Mouse (Mus musculus) lung, embryonic 14.5 days (tissue): ENCODE measurements around the gene Dot1l. TPM values are rescaled to one million over a fixed set of nuclear protein-coding genes. Genes with fewer than 3 reads are reported as not detected.

Experiments used
- ATAC-seq: fragments of 200-750 bp; cut with Nextera tagmentation; 2 replicates; pipeline ENCODE4 v1.8.0; 2017; ENCODE audit warnings: mild to moderate bottlenecking, moderate TSS enrichment, moderate library complexity; ENCODE audit not compliant: insufficient read depth
- DNase-seq: peaks from one replicate; pipeline ENCODE4 v3.0.0-alpha.2; 2015
- H3K27ac ChIP-seq: fragments of 300-500 bp; sonication (generic); 2 replicates; pipeline ENCODE4 v1.5.1; 2014; ENCODE audit warnings: low read depth, mild to moderate bottlenecking, moderate library complexity
- H3K27me3 ChIP-seq: fragments of 300-500 bp; sonication (generic); 2 replicates; pipeline ENCODE4 v1.6.1; 2014; ENCODE audit warnings: low read length, control low read depth; ENCODE audit not compliant: insufficient read depth
- H3K36me3 ChIP-seq: fragments of 300-500 bp; sonication (generic); 2 replicates; pipeline ENCODE4 v1.6.1; 2014; ENCODE audit warnings: control low read depth; ENCODE audit not compliant: insufficient read depth
- H3K4me1 ChIP-seq: fragments of 300-500 bp; sonication (generic); 2 replicates; pipeline ENCODE4 v1.6.1; 2014; ENCODE audit warnings: antibody characterized with exemption, control low read depth; ENCODE audit not compliant: insufficient read depth
- H3K4me2 ChIP-seq: fragments of 300-500 bp; sonication (generic); 2 replicates; pipeline ENCODE4 v1.6.1; 2014; ENCODE audit warnings: mild to moderate bottlenecking
- H3K4me3 ChIP-seq: fragments of 300-500 bp; sonication (generic); 2 replicates; pipeline ENCODE4 v1.5.1; 2014; ENCODE audit warnings: low read depth, low read length
- H3K9ac ChIP-seq: fragments of 300-500 bp; sonication (generic); 2 replicates; pipeline ENCODE4 v1.6.1; 2014
- H3K9me3 ChIP-seq: fragments of 300-500 bp; sonication (generic); 2 replicates; pipeline ENCODE4 v1.6.1; 2016; ENCODE audit warnings: low read depth, low read length, control low read depth
- CTCF ChIP-seq: IDR thresholded peaks from 2 replicates; pipeline ENCODE4 v1.5.1; 2016; ENCODE audit warnings: antibody characterized with exemption, low read depth
- WGBS: fragments of 180-500 bp; shearing (Covaris S2); extraction: QIAGEN DNeasy Blood & Tissue Kit; methylation state at CpG from one replicate; pipeline ENCODE4 v1.1.7; 2014; 5-methylcytosine and 5-hydroxymethylcytosine counted together
- polyA plus RNA-seq: library from polyadenylated mRNA; unstranded; fragments of >200 nt; fragmentation: Nextera tagmentation; extraction: Ambion mirVana; gene quantifications from 2 replicates; pipeline ENCODE4 v1.2.1, GENCODE M21; 2014

Dot1l gene
- polyA plus RNA-seq, 1 experiment from 2014 or later, result 29.1 TPM

DNA sequence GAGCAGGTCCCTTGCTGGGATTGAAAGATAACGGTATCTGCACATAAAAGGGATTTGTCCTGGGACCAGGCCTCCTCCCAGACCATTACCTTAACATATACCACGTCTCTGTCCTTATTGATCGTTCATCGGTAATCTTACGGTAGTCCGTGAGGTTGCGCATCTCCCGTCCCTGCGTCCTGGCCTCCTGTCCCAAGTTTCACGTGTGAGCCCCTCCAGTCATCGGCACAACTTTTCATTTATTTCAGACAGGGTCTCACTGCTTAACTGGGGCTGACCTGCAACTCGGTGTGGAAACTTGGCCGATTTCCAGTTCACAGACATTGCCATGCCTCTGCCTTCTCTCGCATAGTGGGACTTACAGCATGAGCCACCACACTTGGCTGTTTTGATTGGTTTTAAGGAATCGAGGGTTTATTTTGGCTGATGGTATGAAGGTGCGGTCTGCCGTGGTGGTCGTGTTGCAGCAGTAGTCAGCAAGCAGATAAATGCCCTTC, 44.1 kb downstream of the Dot1l start:
- Histone ChIP-seq H3K36me3 (peaks cover 62% of the 10 kb centered on the region), H3K4me3 (peak overlapping the region; percentile 93), H3K27me3 (no peaks in the 10 kb centered on the region), H3K4me2 (peak overlapping the region; percentile 84), H3K9ac (peak overlapping the region; percentile 99), H3K9me3 (no peaks in the 10 kb centered on the region), H3K4me1 (peaks cover 12% of the 10 kb centered on the region; the same call in 1 of the 2 replicates), H3K27ac (peak overlapping the region; percentile 97)
- ATAC-seq (no peak), DNase-seq (peak; percentile 57)
- 1% methylated on average over 18 of the region's 18 CpGs for WGBS
- TF ChIP-seq CTCF, result no peak

DNA sequence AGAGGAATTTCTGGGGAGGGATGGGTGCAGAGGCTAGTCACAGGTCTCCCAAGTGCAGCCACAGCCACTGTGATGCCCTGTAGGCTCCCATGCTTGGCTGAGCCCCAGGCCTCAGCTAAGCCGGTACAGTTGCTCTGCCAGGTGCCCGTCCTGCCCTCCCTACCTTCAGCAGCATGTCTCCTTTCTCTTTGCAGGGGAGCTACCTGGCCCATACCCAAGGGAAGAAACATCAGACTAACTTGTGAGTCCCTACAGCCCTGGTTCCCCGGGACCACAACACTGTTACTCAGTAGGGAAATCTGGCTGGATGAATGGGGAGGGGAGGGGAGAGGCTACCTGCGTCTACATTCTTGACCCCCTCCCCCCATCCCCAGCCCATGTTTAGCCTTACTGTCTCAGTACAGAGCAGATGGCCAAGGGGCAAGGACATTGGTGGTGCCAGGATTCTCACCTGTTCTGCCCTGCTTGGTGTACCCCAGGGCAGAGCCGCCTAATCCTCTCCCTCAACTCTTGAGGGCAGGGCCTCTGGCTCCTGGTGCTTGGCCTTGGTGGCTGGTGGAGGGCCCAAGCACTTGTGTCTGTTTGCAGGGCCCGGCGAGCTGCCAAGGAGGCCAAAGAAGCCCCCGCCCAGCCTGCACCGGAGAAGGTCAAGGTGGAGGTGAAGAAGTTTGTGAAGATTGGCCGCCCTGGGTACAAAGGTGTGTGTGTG, 47.4 kb downstream of the Dot1l start:
- Histone ChIP-seq H3K27me3 (peaks cover 4% of the 10 kb centered on the region; the same call in 1 of the 2 replicates), H3K36me3 (peaks cover 49% of the 10 kb centered on the region), H3K4me3 (no peak overlapping the region), H3K9ac (no peak overlapping the region), H3K9me3 (no peaks in the 10 kb centered on the region), H3K4me1 (peaks cover 12% of the 10 kb centered on the region), H3K4me2 (no peak overlapping the region), H3K27ac (no peak overlapping the region)
- WGBS, result 82% methylated on average over 10 of the region's 10 CpGs
- no peak for TF ChIP-seq CTCF
- no peak for DNase-seq
- no peak for ATAC-seq

DNA sequence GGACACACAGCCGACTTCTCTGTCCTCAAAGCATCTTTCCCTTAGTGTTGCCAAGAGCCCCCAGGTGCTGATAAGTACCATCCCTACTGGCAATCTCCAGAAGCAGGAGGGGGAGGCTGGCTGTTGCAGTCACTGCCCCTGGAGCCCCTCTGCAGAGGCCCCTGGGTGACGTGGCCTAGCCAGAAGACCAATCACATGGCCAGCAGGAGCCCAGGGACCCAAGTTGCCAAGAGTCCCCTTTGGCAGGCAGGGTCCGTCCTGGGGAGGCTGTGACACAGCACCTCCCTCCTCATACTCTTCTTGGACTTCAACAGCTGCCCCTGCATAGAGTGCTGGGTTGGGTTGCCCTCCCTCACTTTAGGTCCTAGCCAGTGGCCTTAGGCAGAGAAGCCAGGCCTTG, 48.0 kb downstream of the Dot1l start:
- Histone ChIP-seq H3K27me3 (peaks cover 4% of the 10 kb centered on the region; the same call in 1 of the 2 replicates), H3K4me2 (no peak overlapping the region), H3K9ac (no peak overlapping the region), H3K36me3 (peaks cover 49% of the 10 kb centered on the region), H3K4me1 (peaks cover 16% of the 10 kb centered on the region), H3K9me3 (no peaks in the 10 kb centered on the region), H3K27ac (no peak overlapping the region), H3K4me3 (no peak overlapping the region)
- TF ChIP-seq CTCF, result no peak
- WGBS, result 86% methylated on average over 3 of the region's 3 CpGs
- ATAC-seq, result no peak
- DNase-seq, result no peak

- H3K9me3 ChIP-seq, result no peaks in the 10 kb centered on the region
- no peak for ATAC-seq
- no peak overlapping the region for H3K9ac ChIP-seq
- no peak overlapping the region for H3K4me3 ChIP-seq
- no peak for TF ChIP-seq CTCF
- peaks cover 4% of the 10 kb centered on the region; the same call in 1 of the 2 replicates for H3K27me3 ChIP-seq
- H3K27ac ChIP-seq, result no peak overlapping the region
- peaks cover 49% of the 10 kb centered on the region for H3K36me3 ChIP-seq
- WGBS, result 95% methylated on average over 2 of the region's 2 CpGs
- no peak for DNase-seq
- H3K4me2 ChIP-seq, result no peak overlapping the region
- H3K4me1 ChIP-seq, result peaks cover 24% of the 10 kb centered on the region
Measured at GRCm38 (mm10) chr10:80804340-80804739, 49.3 kb downstream of the Dot1l start.

GRCm38 (mm10) chr10:80804916-80805315, 49.9 kb downstream of the Dot1l start, which contains the start of gene Amh:
Amh (plus strand) TSS chr10:80805243.
- H3K27me3 ChIP-seq, result peaks cover 6% of the 10 kb centered on the region
- H3K4me3 ChIP-seq, result no peak within 1 kb of the TSS
- H3K4me2 ChIP-seq, result no peak within 1 kb of the TSS
- no peak for ATAC-seq
- WGBS, result 59% methylated on average over 6 of the region's 6 CpGs
- TF ChIP-seq CTCF, result no peak
- no peak for DNase-seq
- peaks cover 49% of the 10 kb centered on the region for H3K36me3 ChIP-seq
- no peaks in the 10 kb centered on the region for H3K9me3 ChIP-seq
- peaks cover 19% of the 10 kb centered on the region for H3K4me1 ChIP-seq
- no peak within 1 kb of the TSS for H3K9ac ChIP-seq
- H3K27ac ChIP-seq, result no peak within 1 kb of the TSS

GRCm38 (mm10) chr10:80805322-80805721, 50.3 kb downstream of the Dot1l start:
- DNase-seq (no peak), ATAC-seq (no peak)
- Histone ChIP-seq H3K27me3 (peaks cover 10% of the 10 kb centered on the region), H3K4me2 (no peak overlapping the region), H3K9me3 (no peaks in the 10 kb centered on the region), H3K9ac (no peak overlapping the region), H3K36me3 (peaks cover 49% of the 10 kb centered on the region), H3K4me3 (no peak overlapping the region), H3K27ac (no peak overlapping the region), H3K4me1 (peaks cover 19% of the 10 kb centered on the region)
- TF ChIP-seq CTCF, result no peak
- 81% methylated on average over 5 of the region's 5 CpGs for WGBS

GRCm38 (mm10) chr10:80805925-80806324, 50.9 kb downstream of the Dot1l start:
- Histone ChIP-seq H3K4me2 (no peak overlapping the region), H3K27me3 (peaks cover 12% of the 10 kb centered on the region), H3K27ac (no peak overlapping the region), H3K9ac (no peak overlapping the region), H3K4me3 (no peak overlapping the region), H3K36me3 (peaks cover 45% of the 10 kb centered on the region), H3K9me3 (no peaks in the 10 kb centered on the region), H3K4me1 (peaks cover 19% of the 10 kb centered on the region)
- peak; percentile 75 for TF ChIP-seq CTCF
- WGBS, result 16% methylated on average over 3 of the region's 3 CpGs
- peak; percentile 53; the same call in 1 of the 2 replicates for ATAC-seq
- DNase-seq, result peak; percentile 88
